Mouse (Mus musculus): Measurements from ENCODE around the gene Adnp.
A peak's percentile ranks its signal among the peaks of the same experiment; 100 is the strongest.

Adnp gene

DNA sequence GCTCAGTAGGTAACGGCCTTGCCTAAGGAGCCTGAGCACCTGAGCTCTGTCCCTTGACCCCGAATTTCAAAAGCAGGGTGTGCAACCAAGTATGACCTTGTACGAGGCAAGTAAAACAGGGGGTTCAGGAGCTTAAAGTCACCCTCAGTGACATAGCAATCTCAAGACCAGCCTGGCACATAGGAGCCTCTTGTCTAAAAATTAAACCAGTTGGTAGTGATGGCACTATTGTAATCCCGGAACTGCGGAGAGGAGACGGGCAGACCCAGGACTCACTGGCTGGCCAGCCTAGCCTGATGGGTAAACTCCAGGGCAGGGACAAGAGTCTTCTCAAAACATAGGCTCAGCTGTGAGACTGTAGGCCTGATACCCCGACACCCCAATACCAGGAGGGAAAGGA is 51.2 kb downstream of the Adnp start:
- no peak for DNase-seq

DNA sequence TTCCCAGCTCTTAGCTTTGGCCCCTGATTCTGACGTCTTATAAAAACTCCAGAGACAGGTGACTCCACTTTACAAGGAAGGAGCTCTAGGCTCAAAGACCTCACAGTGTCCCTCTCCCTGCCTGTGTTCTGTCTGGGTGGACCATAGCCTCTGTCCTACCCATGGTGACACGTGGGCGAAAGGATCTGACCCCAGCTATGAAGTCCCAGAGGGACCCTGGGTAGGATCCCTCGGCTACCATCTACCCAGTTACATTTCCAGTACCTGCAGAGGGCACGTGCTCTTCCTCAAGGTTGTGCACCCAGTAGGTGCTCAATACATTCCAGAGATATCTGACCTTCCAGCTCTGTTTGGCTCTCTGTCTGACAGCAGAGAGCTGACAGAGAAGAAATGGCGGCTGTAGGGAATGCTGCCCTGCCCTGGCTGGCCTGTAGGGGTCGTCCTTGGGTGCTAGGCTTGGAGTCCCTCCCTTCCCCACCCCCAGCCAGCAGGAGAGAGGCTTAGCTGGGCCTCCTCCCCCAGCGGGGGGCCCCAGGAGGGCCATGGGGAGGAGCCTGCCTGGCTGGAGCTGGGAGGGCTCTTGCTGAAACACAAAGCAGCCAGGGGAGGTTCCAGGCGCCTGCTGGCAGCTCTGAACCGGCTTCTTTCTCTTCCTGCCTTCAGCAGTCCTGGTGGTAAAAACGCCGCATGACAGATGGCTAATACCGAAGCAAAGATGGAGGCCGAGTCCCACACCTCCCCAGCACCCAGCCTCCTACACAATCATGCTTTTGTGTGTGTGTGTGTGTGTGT is 52.6 kb downstream of the Adnp start:
- DNase-seq = peak; percentile 63 to 74

DNA sequence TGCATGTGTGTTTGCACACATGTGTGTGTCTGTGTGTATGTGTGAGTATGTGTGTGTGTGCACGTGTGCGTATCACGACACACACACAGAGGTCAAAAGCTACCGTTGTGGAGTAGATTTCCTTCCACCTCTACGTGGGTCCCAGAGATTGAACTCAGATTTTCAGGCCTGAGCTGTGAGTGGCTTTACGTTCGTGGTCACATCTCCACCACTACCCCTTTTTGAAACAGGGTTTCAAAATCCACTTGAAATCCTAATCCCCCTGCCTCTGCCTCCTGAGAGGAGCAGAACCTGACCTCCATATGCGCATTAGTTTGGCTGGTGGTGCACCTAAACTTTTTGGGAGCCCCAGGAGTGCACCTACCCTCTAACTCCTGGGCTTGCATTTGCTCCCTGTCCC is 57.7 kb downstream of the Adnp start:
- DNase-seq = no peak

- DNase-seq = no peak
Measured at GRCm38 (mm10) chr2:168147722-168148432, 59.0 kb downstream of the Adnp start.

DNA sequence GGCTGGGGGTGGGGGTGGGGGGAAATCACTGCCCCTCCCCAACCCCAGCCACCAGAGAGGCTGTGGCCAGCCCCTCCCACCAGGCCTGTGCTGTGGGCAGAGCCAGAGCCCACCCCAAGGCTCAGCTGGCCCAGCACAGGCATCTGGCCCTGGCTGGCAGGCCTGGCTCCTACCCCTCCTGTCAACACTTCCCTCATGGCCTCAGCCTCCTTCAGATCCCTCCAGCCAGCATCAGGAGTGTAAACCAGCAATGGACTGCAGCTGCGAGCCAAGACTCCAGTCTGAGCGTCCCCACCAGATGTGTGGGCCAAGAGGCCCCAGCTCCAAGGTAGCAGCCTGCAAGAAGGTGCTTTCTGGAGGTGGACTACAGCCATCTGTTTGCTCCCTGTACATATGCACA is 61.5 kb downstream of the Adnp start:
- peak in 1 of 2 experiments; percentile 38 for DNase-seq

DNA sequence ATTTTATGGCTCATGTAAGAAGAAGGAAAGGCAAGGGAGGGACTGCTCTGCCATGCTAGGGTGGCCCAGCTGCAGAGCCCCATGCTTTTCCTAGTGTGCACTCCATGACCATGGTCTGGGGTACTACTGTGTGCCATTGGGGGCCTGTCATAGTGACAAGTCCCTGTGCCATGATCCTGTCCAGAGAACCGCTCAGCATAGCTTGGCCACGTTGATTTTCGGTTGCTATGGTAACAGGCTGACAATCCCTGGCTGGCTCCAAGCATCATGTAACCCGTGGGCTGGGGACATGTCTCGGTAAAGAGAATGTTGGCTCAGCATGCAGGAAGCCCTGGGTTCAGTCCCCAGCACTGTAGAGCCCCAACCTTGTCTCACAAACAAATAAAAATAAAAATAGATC is 63.1 kb downstream of the Adnp start:
- DNase-seq = peak; percentile 60 to 64

- peak; percentile 57 to 58 for DNase-seq
Measured at GRCm38 (mm10) chr2:168137161-168137560, 69.8 kb downstream of the Adnp start.
